ENCODE assay signal across 9 mouse cellular contexts in genomic region chr3:109026991-109027470, GRCm38 (mm10). TPM values are rescaled to one million over a fixed set of nuclear protein-coding genes. Genes with fewer than 3 reads are reported as not detected.
DNase-seq lines count a peak whose midpoint lies in the region; ATAC-seq and TF ChIP-seq lines count a peak whose summit lies in the region.
"Had no signal": no experiment of that assay in that cellular context is flagged by ENCODE, and none has a peak within 500 bp of the region (broad histone marks: within the 10 kb centered on the region; RNA-seq: fewer than 3 reads in every experiment).

No protein-coding gene starts in this region.

- peak; percentile 46 for ATAC-seq in frontal cortex, adult (ENCODE audit: low TSS enrichment)
- peak; percentile 82 for ATAC-seq in hindbrain, embryonic 16.5 days
- ATAC-seq in liver, postnatal 0 days, result peak; percentile 79
- peak; percentile 80 for ATAC-seq in neural tube, embryonic 14.5 days (ENCODE audit: low read depth)

- under 1% methylated on average over 50 of the region's 51 CpGs for WGBS in hindbrain, embryonic 16.5 days
- WGBS in liver, postnatal 0 days (ENCODE audit: insufficient replicate concordance), result under 1% methylated on average over 46 of the region's 51 CpGs
- WGBS in neural tube, embryonic 14.5 days, result 0% methylated on average over 51 of the region's 51 CpGs

- H3K9me3 ChIP-seq in ES-Bruce4 (replicated peaks; ENCODE audit: control insufficient read depth, insufficient read depth, low read length, poor library complexity, severe bottlenecking), result no peaks in the 10 kb centered on the region
- H3K9me3 ChIP-seq in hindbrain, embryonic 16.5 days (ENCODE audit: control insufficient read depth, low read length), result no peaks in the 10 kb centered on the region
- H3K9me3 ChIP-seq in liver, postnatal 0 days (ENCODE audit: low read length), result no peaks in the 10 kb centered on the region
- H3K9me3 ChIP-seq in neural tube, embryonic 14.5 days (ENCODE audit: control insufficient read depth, low read length), result no peaks in the 10 kb centered on the region

- DNase-seq in 3134 (ENCODE audit: extremely low read depth, insufficient read length, low spot score), result peak; percentile 82
- DNase-seq in cerebellum, adult 18-20 months, result peak; percentile 38 to 49
- DNase-seq in liver, postnatal 0 days, result peak; percentile 48
- no peak for DNase-seq in thymus, postnatal 0 days (ENCODE audit: low spot score)

- H3K9ac ChIP-seq in ES-Bruce4 (ENCODE audit: low read depth, poor library complexity, severe bottlenecking), result peak overlapping the region; percentile 59
- H3K9ac ChIP-seq in hindbrain, embryonic 16.5 days (ENCODE audit: low read depth, low read length), result peak overlapping the region; percentile 89
- peak overlapping the region; percentile 73 for H3K9ac ChIP-seq in liver, postnatal 0 days (replicated peaks)
- H3K9ac ChIP-seq in neural tube, embryonic 14.5 days (replicated peaks; ENCODE audit: low read depth, low read length), result peak overlapping the region; percentile 60

- TF ChIP-seq EP300 in ES-Bruce4 (IDR thresholded peaks at IDR 0.05; ENCODE audit: insufficient read depth, low read depth, low read length), result no peak
- no peak for TF ChIP-seq EP300 in liver, postnatal 0 days (IDR thresholded peaks at IDR 0.05; ENCODE audit: low read depth)

- no peaks in the 10 kb centered on the region for H3K4me1 ChIP-seq in ES-Bruce4 (ENCODE audit: control insufficient read depth, insufficient read depth, low read length)
- peaks cover 17% of the 10 kb centered on the region for H3K4me1 ChIP-seq in hindbrain, embryonic 16.5 days (ENCODE audit: control insufficient read depth, insufficient read depth, low read depth, low read length)
- peaks cover 12% of the 10 kb centered on the region for H3K4me1 ChIP-seq in liver, postnatal 0 days (ENCODE audit: insufficient read depth)
- peaks cover 10% of the 10 kb centered on the region; the same call in 1 of the 2 replicates for H3K4me1 ChIP-seq in neural tube, embryonic 14.5 days (ENCODE audit: control insufficient read depth, insufficient read depth, low read length)

- no peak overlapping the region for H3K27ac ChIP-seq in ES-Bruce4 (ENCODE audit: insufficient read depth, low read length)
- peak overlapping the region; percentile 86 for H3K27ac ChIP-seq in hindbrain, embryonic 16.5 days (ENCODE audit: low read depth, low read length)
- H3K27ac ChIP-seq in liver, postnatal 0 days (ENCODE audit: low read depth), result peak overlapping the region; percentile 66
- peak overlapping the region; percentile 62 for H3K27ac ChIP-seq in neural tube, embryonic 14.5 days (ENCODE audit: low read depth, low read length)

- H3K4me3 ChIP-seq in ES-Bruce4 (ENCODE audit: low read depth, low read length), result peak overlapping the region; percentile 74
- H3K4me3 ChIP-seq in hindbrain, embryonic 16.5 days (ENCODE audit: low read length), result peak overlapping the region; percentile 75
- peak overlapping the region; percentile 61 for H3K4me3 ChIP-seq in liver, postnatal 0 days (ENCODE audit: low read depth, low read length)
- H3K4me3 ChIP-seq in neural tube, embryonic 14.5 days (ENCODE audit: low read depth, low read length), result peak overlapping the region; percentile 70

- TF ChIP-seq POLR2A in ES-Bruce4 (IDR thresholded peaks at IDR 0.05; ENCODE audit: insufficient read depth, low read length), result no peak

- no peak for TF ChIP-seq CTCF in ES-Bruce4 (IDR thresholded peaks at IDR 0.05; ENCODE audit: low read depth, low read length)
- peak; percentile 10; the same call in 1 of the 2 replicates for TF ChIP-seq CTCF in liver, postnatal 0 days (IDR thresholded peaks at IDR 0.05; ENCODE audit: low read depth)

- H3K4me2 ChIP-seq in hindbrain, embryonic 16.5 days (ENCODE audit: low read length), result peak overlapping the region; percentile 69
- peak overlapping the region; percentile 97 for H3K4me2 ChIP-seq in liver, postnatal 0 days (ENCODE audit: low read depth, low read length)
- H3K4me2 ChIP-seq in neural tube, embryonic 14.5 days (ENCODE audit: low read depth, low read length), result peak overlapping the region; percentile 57

- H3K27me3 ChIP-seq in ES-Bruce4 (ENCODE audit: control insufficient read depth, insufficient read depth, low read length, poor library complexity, severe bottlenecking), result no peaks in the 10 kb centered on the region; the same call in 1 of the 2 replicates
- no peaks in the 10 kb centered on the region for H3K27me3 ChIP-seq in hindbrain, embryonic 16.5 days (replicated peaks; ENCODE audit: control insufficient read depth, insufficient read depth, low read length)
- H3K27me3 ChIP-seq in liver, postnatal 0 days (ENCODE audit: insufficient read depth, low read length), result no peaks in the 10 kb centered on the region
- H3K27me3 ChIP-seq in neural tube, embryonic 14.5 days (ENCODE audit: control insufficient read depth, insufficient read depth, low read length), result no peaks in the 10 kb centered on the region

- no peaks in the 10 kb centered on the region for H3K36me3 ChIP-seq in ES-Bruce4 (ENCODE audit: control insufficient read depth, insufficient read depth, low read length, poor library complexity, severe bottlenecking)
- no peaks in the 10 kb centered on the region for H3K36me3 ChIP-seq in hindbrain, embryonic 16.5 days (ENCODE audit: control insufficient read depth, insufficient read depth, low read length)
- H3K36me3 ChIP-seq in liver, postnatal 0 days (replicated peaks; ENCODE audit: insufficient read depth, low read length), result no peaks in the 10 kb centered on the region
- no peaks in the 10 kb centered on the region for H3K36me3 ChIP-seq in neural tube, embryonic 14.5 days (ENCODE audit: control insufficient read depth, insufficient read depth, low read length)

RNA-seq across cellular contexts. Expression of gene Fam102b, which starts 0.4 kb away (rescaled TPM):
- 6.7 and 7.3 TPM in 2 replicates for polyA plus RNA-seq in ES-Bruce4 (2011; ENCODE audit: insufficient read depth, insufficient read length, low read depth, missing spikeins)
- 11.0 and 12.6 TPM in 2 replicates for polyA plus RNA-seq in hindbrain, embryonic 16.5 days (2015; fragmentation: Nextera tagmentation; extraction: Ambion mirVana)
- polyA plus RNA-seq in liver, postnatal 0 days (2015; fragmentation: Nextera tagmentation; extraction: Ambion mirVana), result 1.9 and 2.2 TPM in 2 replicates
- 17.6 and 24.8 TPM in 2 replicates for polyA plus RNA-seq in neural tube, embryonic 14.5 days (2014; fragmentation: Nextera tagmentation; extraction: Ambion mirVana)
- polyA plus RNA-seq in thymus, postnatal 0 days (2015; fragmentation: Nextera tagmentation; extraction: Ambion mirVana), result 8.1 and 9.5 TPM in 2 replicates

RNA-seq across cellular contexts. Expression of gene Slc25a54, which starts 53.2 kb away (rescaled TPM):
- not detected in 2 replicates for polyA plus RNA-seq in ES-Bruce4 (2011; ENCODE audit: insufficient read depth, insufficient read length, low read depth, missing spikeins)
- not detected in 2 replicates for polyA plus RNA-seq in hindbrain, embryonic 16.5 days (2015; fragmentation: Nextera tagmentation; extraction: Ambion mirVana)
- polyA plus RNA-seq in liver, postnatal 0 days (2015; fragmentation: Nextera tagmentation; extraction: Ambion mirVana), result not detected in 2 replicates
- polyA plus RNA-seq in neural tube, embryonic 14.5 days (2014; fragmentation: Nextera tagmentation; extraction: Ambion mirVana), result not detected in 2 replicates
- polyA plus RNA-seq in thymus, postnatal 0 days (2015; fragmentation: Nextera tagmentation; extraction: Ambion mirVana), result not detected in 2 replicates
- polyA plus RNA-seq: frontal cortex, adult 2 months had no signal
